Mouse (Mus musculus): ENCODE measurements around the gene Soat2.
"Not testable (repeated sequence)": the region's sequence is repeated elsewhere in the genome, so short reads cannot be mapped to it uniquely, and the experiment has no call there.

Gene Soat2

DNA sequence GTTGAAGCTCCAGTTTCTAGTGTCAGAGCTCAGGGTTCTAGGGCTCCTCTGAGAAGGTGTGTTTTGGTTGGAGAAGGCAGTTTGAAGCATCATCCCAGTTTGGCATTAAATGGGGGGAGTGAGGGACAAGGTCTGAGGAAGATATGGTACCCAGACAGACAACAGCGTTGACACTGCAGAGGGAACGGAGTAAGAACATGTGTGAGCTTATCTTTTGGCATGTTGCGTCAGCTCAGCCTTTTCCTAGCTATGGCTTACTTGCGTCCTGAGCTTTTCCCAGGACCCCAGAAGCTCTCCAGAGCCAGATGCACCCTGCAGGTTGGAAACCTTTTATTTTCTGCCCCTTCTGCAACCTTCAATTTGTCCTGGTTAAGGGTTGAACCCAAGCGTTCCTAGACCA lies 4.2 kb upstream of the Soat2 start:
- DNase-seq (ENCODE audit: low read depth, low spot score), result no peak

DNA sequence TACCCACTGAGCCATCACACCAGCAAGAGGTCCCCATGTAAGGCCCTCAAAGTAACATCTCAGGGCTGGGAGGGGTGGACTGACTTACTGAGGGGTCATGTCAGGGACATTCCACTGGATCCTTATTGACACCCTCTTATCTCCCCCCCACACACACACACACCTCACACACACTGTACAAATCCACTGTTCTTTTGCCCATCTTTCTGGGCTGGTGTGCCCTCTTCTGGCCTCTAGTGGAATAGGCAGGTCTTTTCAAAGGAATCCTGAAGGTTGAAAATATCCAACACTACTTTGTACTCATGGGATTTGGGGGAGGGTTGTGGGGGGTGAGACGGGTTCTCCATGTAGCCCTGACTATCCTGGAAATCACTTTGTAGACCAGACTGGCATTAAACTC lies 3.4 kb upstream of the Soat2 start:
- peak; percentile 46 for DNase-seq (ENCODE audit: low read depth, low spot score)

DNA sequence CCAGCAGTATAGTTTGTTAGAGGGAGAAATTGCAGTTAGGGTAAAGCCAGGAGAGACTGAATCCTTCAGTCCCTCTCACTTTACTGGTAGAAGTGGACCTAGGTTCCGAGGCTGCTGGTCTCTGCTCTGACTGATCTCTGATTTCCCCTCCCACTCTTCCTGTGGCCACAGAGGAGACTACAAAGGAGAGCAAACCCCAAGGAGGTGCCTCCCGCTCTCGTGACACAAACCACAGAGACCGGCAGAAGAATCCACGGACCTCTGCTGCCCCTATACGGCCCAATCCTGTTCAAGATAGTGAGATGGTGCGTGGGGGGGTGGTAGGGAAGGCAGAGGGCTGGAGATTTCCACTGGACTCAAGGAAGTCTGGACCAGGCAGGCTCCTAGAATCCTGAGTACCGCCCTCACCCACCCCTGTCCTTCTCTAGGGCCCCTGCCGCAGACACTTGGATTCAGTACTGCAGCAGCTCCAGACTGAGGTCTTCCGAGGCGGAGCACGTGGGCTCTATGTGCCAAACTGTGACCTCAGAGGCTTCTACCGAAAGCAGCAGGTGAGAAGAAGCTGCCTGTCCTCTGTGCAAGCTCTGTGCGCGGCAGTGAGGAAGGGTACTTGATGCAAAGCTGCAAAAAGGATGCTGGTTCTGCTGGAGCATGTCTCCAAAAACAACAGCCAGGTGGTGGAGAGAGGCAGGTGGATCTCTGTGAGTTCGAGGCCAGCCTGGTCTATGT lies 2.5 kb upstream of the Soat2 start:
- DNase-seq (ENCODE audit: low read depth, low spot score), result no peak

DNA sequence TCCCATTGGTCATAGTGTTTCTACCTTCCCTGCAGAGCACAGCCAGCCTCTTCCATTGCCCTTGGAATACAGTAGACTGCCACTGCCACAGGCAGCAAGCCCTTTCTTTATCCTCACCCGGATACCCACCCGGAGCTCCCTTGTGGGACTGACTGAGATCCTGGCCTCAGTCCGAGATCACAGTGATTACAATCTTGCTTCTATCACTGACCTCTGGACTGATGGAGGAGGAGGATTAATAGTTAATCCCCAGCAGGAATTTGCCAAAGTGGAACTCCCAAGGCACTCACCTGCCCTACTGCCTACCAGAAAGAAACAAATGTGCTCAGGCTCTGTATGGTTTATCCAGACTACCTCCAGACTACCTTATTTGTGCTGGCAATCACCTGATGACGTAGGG lies 765 bp upstream of the Soat2 start:
- no peak for DNase-seq (ENCODE audit: low read depth, low spot score)

DNA sequence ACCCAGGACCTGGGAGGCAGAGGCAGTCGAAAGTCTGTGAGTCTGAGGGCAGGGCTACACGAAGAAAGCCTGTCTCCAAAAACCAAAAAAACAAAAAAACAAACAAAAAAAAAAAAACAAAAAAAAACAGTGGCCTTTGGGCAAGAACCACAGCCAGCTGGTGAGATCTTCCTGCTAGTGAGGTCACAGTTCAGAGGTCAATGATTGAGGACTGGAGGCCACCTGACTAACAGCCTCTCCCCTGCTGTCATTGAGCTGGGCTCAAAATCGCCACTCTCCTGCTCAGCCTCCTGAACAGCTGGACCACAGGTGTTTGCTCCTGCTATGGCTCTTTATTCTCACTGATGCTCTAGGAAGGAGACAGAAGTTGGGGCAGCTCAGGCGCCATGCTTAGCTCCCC lies 2.3 kb downstream of the Soat2 start:
- DNase-seq (ENCODE audit: low read depth, low spot score), result no peak

DNA sequence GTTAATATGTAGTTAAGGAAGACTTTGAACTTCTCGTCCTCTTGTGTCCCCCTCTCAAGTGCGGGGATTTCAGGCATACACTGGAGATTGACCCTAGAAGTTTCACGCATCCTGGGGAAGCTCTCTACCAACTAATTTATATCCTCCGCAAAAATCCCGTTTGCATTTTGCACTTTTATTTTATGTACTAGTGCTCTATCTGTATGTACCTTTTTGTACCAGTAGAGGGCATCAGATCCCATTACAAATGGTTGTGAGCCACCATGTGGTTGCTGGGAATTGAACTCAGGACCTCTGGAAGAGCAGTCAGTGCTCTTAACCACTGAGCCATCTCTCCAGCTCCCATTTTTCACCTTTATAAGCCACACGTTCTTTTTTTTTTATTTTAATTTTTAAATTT lies 4.7 kb downstream of the Soat2 start:
- not testable (repeated sequence) for DNase-seq (ENCODE audit: low read depth, low spot score)

DNA sequence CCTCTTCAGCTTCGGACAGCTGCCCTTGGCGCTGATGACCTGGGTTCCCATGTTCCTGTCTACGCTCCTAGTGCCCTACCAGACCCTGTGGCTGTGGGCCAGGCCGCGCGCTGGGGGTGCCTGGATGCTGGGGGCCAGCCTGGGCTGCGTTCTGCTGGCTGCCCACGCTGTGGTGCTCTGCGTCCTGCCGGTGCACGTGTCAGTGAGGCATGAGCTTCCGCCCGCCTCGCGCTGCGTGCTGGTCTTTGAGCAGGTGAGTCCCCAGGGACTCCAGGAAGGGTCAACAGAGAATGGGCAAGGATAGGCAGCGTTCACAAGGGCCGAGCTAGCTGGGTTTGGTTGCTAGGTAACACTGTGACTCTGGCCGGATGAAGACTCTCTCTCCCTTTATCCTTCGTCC lies 6.5 kb downstream of the Soat2 start:
- no peak for DNase-seq (ENCODE audit: low read depth, low spot score)

DNA sequence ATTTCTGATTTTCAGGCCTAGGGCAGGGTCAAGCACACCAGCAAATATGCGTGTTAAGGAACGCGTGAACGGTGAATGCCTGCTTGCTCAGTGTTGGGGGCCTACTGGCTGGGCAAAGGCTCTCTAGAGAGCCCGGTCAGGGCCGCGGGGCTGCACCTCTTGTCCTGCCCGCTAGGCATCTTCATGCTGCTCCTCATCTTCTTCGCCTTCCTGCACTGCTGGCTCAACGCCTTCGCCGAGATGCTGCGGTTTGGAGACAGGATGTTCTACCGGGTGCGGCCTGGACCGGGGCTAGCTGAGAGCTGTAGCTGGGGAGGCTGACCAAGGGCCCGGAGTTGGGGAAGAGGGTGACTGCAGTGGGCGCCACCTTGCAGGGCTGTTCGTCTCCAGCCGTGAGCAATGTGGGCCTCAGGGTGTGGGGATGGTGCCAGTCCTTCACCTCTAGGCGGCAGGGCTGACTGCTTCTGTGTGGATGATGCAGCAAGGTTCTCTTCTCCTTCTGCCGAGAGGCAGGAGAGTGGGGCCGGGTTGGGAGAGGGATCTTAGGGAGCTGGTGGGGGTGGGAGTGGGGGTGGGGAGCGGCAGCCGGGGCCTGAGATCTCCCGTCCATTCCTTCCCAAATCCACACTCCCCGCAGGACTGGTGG lies 10.2 kb downstream of the Soat2 start:
- no peak for DNase-seq (ENCODE audit: low read depth, low spot score)

DNA sequence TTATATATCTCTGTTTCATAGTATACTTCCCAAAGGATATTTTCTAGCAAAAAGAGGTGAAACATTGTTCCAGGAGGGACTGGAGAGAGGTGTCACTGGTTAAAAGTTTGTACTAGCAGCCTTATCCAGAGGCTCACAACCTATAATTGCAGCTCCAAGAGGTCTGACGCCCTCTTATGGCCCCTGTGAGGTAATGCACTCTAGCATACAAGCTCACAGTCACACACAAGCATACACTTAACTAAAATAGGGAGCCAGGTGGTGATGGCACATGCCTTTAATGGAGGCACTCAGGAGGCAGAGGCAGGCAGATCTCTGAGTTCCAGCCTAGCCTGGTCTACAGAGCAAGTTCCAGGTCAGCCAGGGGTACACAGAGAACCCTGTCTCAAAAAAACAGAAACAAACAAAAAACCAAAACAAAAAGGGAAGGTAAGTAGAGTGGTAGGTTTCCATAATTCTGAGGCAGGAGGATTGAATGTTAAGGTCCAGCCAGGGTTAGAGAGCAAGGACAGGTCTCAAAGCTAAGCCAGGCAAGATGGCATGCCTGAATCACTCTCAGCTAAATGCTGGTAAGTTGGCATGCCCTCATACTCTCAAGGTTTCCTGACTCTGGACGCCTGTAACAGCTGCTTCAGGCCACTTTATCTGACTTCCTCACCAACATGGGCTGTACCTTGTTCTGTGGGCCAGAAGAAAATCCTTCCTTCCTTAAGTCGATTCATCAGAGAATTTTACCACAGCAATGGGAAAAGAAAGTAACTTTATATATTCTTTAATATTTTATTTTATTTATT lies 13.8 kb downstream of the Soat2 start:
- no peak for DNase-seq (ENCODE audit: low read depth, low spot score)

DNA sequence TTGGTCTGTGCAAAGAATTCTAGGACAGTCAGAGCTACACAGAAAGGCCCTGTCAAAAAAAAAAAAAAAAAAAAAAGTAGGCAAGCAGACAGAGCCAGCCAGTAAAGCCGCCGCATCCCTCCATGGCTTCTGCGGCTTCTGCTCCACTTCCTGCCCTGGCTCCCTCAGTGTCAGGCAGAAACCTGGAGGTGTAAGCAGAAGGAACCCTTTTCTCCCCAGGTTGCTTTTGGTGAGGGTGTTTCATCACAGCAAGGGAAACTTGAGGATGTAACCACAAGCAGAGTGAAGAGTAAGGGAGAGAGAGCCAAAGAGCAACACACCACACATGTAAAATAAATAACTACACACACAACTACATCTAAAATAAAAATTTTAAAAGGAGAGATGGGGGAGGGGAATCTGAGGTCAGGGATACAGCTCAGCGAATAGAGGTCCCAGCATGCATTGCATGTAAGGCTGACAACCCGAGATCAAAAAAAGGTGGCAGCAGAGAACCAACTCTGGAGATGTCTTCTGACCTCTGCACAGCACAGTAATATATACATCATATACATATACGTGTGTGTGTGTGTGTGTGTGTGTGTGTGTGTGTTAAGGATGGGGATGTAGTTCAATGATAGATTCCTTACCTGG lies 15.3 kb downstream of the Soat2 start:
- DNase-seq (ENCODE audit: low read depth, low spot score), result no peak

DNA sequence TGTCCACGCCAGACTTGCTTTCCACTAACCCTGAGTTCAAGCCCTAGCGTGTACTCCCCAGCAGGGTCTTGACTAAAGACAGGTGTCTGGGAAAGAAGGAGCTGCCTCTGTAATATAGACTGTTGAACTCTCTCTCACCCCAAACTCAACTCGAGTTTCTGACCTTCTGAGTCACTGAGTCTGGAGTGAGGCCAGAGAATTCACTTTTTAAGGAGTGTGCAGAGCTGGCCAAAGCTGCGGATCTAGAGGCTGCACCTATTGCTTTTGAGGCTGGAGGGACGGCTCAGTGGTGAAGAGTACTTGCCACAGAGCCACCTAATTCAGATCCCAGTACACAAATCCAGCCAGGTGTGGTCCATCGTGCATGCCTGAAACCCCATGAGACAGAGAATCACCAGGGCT lies 17.3 kb downstream of the Soat2 start:
- DNase-seq (ENCODE audit: low read depth, low spot score), result no peak

DNA sequence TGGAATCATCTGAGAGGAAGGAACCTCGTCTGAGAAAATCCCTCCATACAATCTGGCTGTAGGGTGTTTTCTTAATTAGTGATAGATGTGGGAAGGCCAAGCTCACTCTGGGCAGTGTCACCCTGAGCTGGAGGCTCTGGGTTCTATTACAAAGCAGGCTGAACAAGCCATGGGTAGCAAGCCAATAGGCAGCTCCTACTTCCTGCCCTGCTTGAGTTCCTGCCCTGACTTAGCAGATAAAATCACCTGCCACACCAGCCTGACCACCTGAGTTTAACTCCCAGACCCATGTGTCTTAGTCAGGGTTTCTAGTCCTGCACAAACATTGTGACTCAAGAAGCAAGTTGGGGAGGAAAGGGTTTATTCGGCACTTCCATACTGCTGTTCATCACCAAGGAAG lies 18.7 kb downstream of the Soat2 start:
- DNase-seq (ENCODE audit: low read depth, low spot score), result no peak

DNA sequence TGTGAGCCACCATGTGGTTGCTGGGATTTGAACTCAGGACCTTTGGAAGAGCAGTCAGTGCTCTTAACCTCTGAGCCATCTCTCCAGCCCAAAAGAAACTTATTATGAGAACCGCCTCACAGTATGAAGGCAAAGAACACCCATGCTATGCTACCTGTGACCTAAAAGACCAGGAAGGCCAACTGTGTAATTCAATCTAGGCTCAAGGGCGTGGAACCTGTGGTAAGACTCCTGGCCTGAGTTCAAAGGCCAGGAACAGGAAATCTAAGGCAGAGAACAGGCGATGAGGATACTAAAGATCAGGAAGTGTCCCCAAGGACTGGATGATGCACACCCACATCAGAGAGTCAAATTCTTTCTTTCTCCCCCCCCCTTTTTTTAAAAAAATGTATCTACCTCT lies 23.3 kb downstream of the Soat2 start:
- DNase-seq (ENCODE audit: low read depth, low spot score), result no peak

DNA sequence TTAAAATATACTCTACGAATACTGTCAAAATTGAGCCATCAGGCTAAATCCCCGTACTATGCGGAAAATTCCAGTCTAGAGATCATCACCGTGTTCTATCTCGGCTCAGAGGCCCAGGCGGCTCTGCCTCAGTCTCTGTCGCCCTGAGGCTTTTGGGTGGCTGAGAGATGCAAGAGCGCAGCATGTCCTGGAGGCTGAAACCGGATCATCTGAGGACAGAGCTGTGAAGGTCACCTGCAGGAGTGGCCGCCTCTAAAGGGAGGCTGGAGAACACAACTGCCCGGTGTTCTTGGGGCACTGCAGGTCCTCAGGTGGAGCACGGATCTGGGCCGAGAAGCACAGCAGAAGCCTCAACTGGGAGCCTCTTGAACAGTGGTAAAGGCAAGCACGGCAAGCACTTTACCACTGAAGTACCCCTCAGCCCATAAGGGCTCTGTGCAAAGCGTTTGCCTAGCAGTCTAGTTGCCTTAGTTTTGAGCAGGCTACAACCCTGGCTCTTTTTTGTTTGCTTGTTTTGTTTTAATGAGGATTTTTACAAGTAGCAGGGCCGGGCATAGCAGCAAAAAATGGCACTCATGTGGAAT lies 25.5 kb downstream of the Soat2 start:
- DNase-seq (ENCODE audit: low read depth, low spot score), result no peak

DNA sequence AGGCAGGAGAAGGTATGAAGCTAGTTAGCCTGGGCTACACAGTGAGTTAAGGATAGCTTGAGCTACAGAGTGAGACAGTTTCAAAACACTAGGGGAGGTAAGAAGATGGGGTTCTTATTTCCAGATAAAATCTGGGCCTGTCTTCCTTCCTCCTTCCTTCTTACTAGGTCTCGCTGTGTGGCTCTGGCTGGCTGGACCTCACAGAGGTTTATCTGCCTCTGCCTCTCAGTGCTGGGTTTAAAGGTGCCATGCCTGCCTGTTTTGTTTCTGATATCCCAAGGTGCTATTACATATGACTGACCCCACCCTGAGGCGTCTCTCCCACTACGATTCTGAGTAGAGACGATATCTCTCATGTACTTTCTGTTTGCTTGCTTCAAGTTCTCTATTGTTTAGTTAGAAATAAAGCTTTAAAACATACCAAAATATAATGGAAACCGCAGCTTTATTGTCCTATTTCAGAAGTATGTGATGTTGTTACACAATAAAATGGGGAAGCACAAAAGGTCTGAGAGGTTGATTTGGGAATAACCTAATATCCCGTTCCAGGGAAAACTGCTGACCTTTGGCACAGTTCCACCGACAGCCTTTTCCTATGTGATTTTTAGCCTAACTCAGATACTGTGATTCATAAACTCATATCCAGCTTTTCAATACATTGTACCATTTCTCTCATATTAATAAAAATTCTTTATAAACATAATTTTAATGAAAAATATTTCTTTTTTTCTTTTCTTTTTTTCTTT lies 26.4 kb downstream of the Soat2 start:
- no peak for DNase-seq (ENCODE audit: low read depth, low spot score)

DNA sequence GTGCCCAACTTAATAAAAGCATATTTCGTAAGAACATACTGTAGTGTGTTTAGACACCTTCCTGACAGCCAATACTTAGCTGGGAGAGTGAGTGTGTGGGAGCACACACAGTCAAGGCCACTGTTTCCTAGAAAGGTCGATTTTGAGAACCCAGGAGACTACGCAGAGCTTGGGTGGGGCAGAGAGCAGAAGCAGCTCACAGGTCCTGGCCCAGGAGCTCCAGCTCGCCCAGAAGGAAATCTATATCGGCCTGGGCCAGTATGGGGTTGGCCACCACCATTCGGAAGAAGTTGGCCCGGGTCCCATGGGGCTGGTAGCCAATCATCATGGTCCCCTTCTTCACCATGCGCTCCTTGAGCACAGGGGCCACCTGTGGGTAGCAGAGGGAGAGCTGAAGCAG lies 27.1 kb downstream of the Soat2 start:
- DNase-seq (ENCODE audit: low read depth, low spot score), result no peak

DNA sequence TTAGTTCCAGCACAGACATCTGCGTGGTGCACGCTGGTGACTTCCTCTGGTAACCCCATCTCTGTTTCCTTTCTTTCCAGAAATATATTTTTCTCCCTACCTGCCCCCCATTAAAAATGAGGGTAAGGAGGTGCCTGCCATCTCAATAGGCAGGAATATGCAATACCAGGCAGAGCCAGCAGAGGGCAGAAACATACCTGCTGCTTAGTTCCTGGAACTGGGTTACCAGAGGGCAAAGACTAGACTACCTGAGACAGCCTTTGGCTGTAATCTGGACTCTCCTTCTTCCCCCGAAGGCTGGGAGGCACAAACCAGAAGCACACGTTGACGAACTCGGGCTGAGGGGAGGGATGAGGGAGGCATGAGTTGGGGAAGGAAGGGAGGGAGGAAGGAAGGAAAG lies 28.0 kb downstream of the Soat2 start:
- peak; percentile 62 for DNase-seq (ENCODE audit: low read depth, low spot score)

DNA sequence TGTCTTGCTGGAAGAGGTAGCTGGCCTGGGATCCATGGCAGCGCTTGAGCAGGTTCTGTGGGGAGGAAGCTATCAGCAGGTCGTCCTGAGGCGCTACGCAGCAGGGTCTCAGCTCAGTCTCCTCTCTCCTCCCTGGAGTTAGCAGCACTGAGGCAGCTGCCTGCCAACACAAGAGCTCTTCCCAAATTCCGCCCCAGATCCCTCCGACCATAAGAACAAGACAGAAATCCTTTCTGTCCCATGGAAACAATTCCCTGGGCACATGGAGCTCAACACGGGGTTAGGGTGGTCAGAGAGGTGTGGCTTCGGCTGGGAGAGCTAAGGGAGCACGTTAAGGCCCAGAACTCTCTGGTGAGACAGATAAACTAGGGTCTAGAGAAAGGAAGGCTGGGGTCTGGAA lies 28.8 kb downstream of the Soat2 start:
- no peak for DNase-seq (ENCODE audit: low read depth, low spot score)

DNA sequence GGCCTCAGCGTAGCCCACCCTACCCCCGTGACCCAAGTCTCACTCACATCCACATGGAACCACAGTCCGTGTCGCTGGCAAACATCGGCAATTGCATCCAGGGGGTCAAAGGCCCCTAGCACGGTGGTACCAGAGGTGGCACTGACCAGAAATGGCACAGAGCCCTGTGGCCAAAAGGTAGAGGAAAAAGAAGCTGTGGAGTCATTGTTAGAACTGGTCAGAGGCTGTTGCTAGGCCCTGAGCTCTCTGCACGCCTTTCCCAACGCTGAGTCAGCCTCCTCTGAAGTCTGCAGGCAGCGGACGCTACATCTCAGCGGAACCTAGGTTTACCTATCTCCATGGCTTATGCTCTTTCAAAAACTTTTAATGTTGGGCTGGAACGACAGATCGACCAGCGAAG lies 29.6 kb downstream of the Soat2 start:
- no peak for DNase-seq (ENCODE audit: low read depth, low spot score)

DNA sequence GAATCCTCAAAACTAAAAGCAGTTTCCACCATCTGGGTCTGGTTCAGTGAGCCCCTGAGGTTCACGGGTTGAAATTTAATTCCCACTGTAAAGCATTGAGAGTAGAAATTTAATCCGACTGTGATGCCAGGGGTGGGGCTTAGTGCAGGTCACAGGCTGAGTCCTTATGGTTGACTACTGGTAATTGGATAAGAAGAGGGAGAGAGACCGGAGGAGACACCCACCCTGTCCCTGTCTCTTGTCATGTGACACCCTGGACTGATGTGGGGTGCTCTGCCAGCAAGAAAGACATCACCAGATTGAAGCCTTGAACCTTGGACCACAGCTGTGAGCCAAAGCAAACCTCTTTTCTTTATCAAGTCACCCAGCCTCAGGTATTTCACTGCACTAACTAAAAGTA lies 32.8 kb downstream of the Soat2 start:
- DNase-seq (ENCODE audit: low read depth, low spot score), result no peak

DNA sequence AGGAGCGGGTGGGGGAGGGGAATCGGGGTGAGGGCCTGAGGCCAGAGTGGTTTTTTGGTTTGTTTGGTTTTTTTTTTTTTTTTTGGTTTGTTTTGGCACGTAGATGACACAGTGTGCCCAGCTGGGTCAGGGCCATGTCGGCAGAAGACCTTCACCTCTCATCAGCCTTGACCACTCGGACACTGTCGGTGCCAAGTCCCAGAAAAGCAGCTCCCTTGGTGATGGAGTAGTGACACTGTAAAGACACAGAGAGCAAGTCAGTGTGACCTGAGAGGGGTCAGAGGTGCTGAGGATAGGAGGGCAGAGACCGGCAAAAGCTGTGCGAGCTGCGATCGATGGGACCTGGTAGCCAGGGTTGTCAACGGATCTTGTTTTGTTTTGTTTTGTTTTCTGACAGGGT lies 35.9 kb downstream of the Soat2 start:
- DNase-seq (ENCODE audit: low read depth, low spot score), result no peak

Measured in retina, postnatal 7 days (tissue).